Mouse (Mus musculus): ENCODE results near the gene Gm13288.
"Not testable (repeated sequence)": the region's sequence is repeated elsewhere in the genome, so short reads cannot be mapped to it uniquely, and the experiment has no call there.

Gene Gm13288

GRCm38 (mm10) chr4:88805231-88805630 is at the start of gene Gm13288:
TSS of gene Gm13288 (plus strand) at chr4:88805531.
- DNase-seq (ENCODE audit: low read depth) = not testable (repeated sequence)

- not testable (repeated sequence) for DNase-seq (ENCODE audit: low read depth)
Observed at GRCm38 (mm10) chr4:88756581-88757513, 48.5 kb upstream of the Gm13288 start.

GRCm38 (mm10) chr4:88757628-88758031 is 47.7 kb upstream of the Gm13288 start:
- not testable (repeated sequence) for DNase-seq (ENCODE audit: low read depth)

GRCm38 (mm10) chr4:88758751-88759150 is 46.6 kb upstream of the Gm13288 start:
- not testable (repeated sequence) for DNase-seq (ENCODE audit: low read depth)

- not testable (repeated sequence) for DNase-seq (ENCODE audit: low read depth)
Observed at GRCm38 (mm10) chr4:88759610-88760268, 45.6 kb upstream of the Gm13288 start, which contains the start of gene Gm13283. TSS of gene Gm13283 (plus strand) at chr4:88760119.

- DNase-seq (ENCODE audit: low read depth) = not testable (repeated sequence)
Observed at GRCm38 (mm10) chr4:88760431-88760830, 44.9 kb upstream of the Gm13288 start.

GRCm38 (mm10) chr4:88761776-88762175 is 43.6 kb upstream of the Gm13288 start:
- DNase-seq (ENCODE audit: low read depth) = not testable (repeated sequence)

- DNase-seq (ENCODE audit: low read depth) = not testable (repeated sequence)
Observed at GRCm38 (mm10) chr4:88762341-88762740, 43.0 kb upstream of the Gm13288 start.

GRCm38 (mm10) chr4:88763384-88764018 is 41.8 kb upstream of the Gm13288 start:
- DNase-seq (ENCODE audit: low read depth) = not testable (repeated sequence)

GRCm38 (mm10) chr4:88773534-88773933 is 31.8 kb upstream of the Gm13288 start, which contains the start of gene Gm13290:
TSS of gene Gm13290 (plus strand) at chr4:88773834.
- not testable (repeated sequence) for DNase-seq (ENCODE audit: low read depth)

- not testable (repeated sequence) for DNase-seq (ENCODE audit: low read depth)
Observed at GRCm38 (mm10) chr4:88776622-88777021, 28.7 kb upstream of the Gm13288 start, which contains the start of gene Gm13289. TSS of gene Gm13289 (plus strand) at chr4:88776922.

- DNase-seq (ENCODE audit: low read depth) = not testable (repeated sequence)
Observed at GRCm38 (mm10) chr4:88779550-88779949, 25.8 kb upstream of the Gm13288 start, which contains the start of gene Gm13272. TSS of gene Gm13272 (plus strand) at chr4:88779850.

- not testable (repeated sequence) for DNase-seq (ENCODE audit: low read depth)
Observed at GRCm38 (mm10) chr4:88780320-88780719, 25.0 kb upstream of the Gm13288 start.

- DNase-seq (ENCODE audit: low read depth) = not testable (repeated sequence)
Observed at GRCm38 (mm10) chr4:88781831-88782230, 23.5 kb upstream of the Gm13288 start, which contains the start of gene Ifnz. TSS of gene Ifnz (plus strand) at chr4:88782131.

GRCm38 (mm10) chr4:88782335-88782734 is 23.0 kb upstream of the Gm13288 start:
- DNase-seq (ENCODE audit: low read depth) = not testable (repeated sequence)

GRCm38 (mm10) chr4:88785409-88785808 is 19.9 kb upstream of the Gm13288 start, which contains the start of gene Gm13276:
TSS of gene Gm13276 (plus strand) at chr4:88785709.
- DNase-seq (ENCODE audit: low read depth) = not testable (repeated sequence)

GRCm38 (mm10) chr4:88788402-88788801 is 16.9 kb upstream of the Gm13288 start, which contains the start of gene Gm13277:
TSS of gene Gm13277 (plus strand) at chr4:88788632.
- DNase-seq (ENCODE audit: low read depth) = not testable (repeated sequence)

GRCm38 (mm10) chr4:88791250-88791649 is 14.1 kb upstream of the Gm13288 start, which contains the start of gene Gm13278:
TSS of gene Gm13278 (plus strand) at chr4:88791550.
- DNase-seq (ENCODE audit: low read depth) = not testable (repeated sequence)

GRCm38 (mm10) chr4:88793936-88794675 is 11.2 kb upstream of the Gm13288 start, which contains the start of gene Gm13275:
TSS of gene Gm13275 (plus strand) at chr4:88794487.
- DNase-seq (ENCODE audit: low read depth) = not testable (repeated sequence)

- not testable (repeated sequence) for DNase-seq (ENCODE audit: low read depth)
Observed at GRCm38 (mm10) chr4:88797097-88797496, 8.2 kb upstream of the Gm13288 start, which contains the start of gene Gm13279. TSS of gene Gm13279 (plus strand) at chr4:88797397.

Data from c-Kit-positive CD71-negative TER-119-negative erythroid progenitor cells, embryonic 14.5 days (primary cell).